Mouse (Mus musculus) forebrain, embryonic 10.5 days (tissue): ENCODE measurements around the gene Mrgprf. TPM values are rescaled to one million over a fixed set of nuclear protein-coding genes. Genes with fewer than 3 reads are reported as not detected.
A peak's percentile ranks its signal among the peaks of the same experiment; 100 is the strongest.

Experiments used
- DNase-seq: peaks from one replicate; pipeline ENCODE4 v3.0.0-alpha.2; 2017; ENCODE audit warnings: low spot score; ENCODE audit errors: extremely low spot score
- H3K27ac ChIP-seq: fragments of 300-500 bp; sonication (generic); 2 replicates; pipeline ENCODE4 v1.5.1; 2016; ENCODE audit warnings: mild to moderate bottlenecking
- H3K27me3 ChIP-seq: fragments of 300-500 bp; sonication (generic); 2 replicates; pipeline ENCODE4 v1.6.1; 2016; ENCODE audit warnings: mild to moderate bottlenecking; ENCODE audit not compliant: poor library complexity, severe bottlenecking
- H3K36me3 ChIP-seq: fragments of 300-500 bp; sonication (generic); replicated peaks from 2 replicates; pipeline ENCODE4 v1.6.1; 2016; ENCODE audit warnings: mild to moderate bottlenecking, moderate library complexity
- H3K4me1 ChIP-seq: fragments of 300-500 bp; sonication (generic); 2 replicates; pipeline ENCODE4 v1.6.1; 2016
- H3K4me3 ChIP-seq: fragments of 300-500 bp; sonication (generic); 2 replicates; pipeline ENCODE4 v1.5.1; 2016; ENCODE audit warnings: mild to moderate bottlenecking, moderate library complexity
- H3K9me3 ChIP-seq: fragments of 300-500 bp; sonication (generic); 2 replicates; pipeline ENCODE4 v1.6.1; 2016; ENCODE audit warnings: mild to moderate bottlenecking, moderate library complexity
- WGBS: fragments of 180-500 bp; shearing (Covaris S2); methylation state at CpG from one replicate; pipeline ENCODE4 v1.1.7; 2016; 5-methylcytosine and 5-hydroxymethylcytosine counted together
- polyA plus RNA-seq: library from polyadenylated mRNA; unstranded; fragments of >200 nt; fragmentation: Nextera tagmentation; extraction: Ambion mirVana; gene quantifications from 2 replicates; pipeline ENCODE4 v1.2.1, GENCODE M21; 2016

Gene Mrgprf
- polyA plus RNA-seq, 1 experiment from 2014 or later = 0.09 TPM

- WGBS = 84% methylated on average over 2 of the region's 2 CpGs
- H3K27me3 ChIP-seq = no peaks in the 10 kb centered on the region
- H3K36me3 ChIP-seq = no peaks in the 10 kb centered on the region
- H3K9me3 ChIP-seq = no peaks in the 10 kb centered on the region
- H3K4me3 ChIP-seq = no peak overlapping the region
- no peak for DNase-seq
- H3K27ac ChIP-seq = no peak overlapping the region
- H3K4me1 ChIP-seq = peaks cover 22% of the 10 kb centered on the region
These were observed 30.0 kb downstream of the Mrgprf start for GRCm38 (mm10) chr7:145330641-145331040.

- Histone ChIP-seq H3K4me1 (peaks cover 19% of the 10 kb centered on the region), H3K4me3 (no peak overlapping the region), H3K27ac (no peak overlapping the region), H3K27me3 (no peaks in the 10 kb centered on the region), H3K9me3 (no peaks in the 10 kb centered on the region), H3K36me3 (no peaks in the 10 kb centered on the region)
- WGBS = 67% methylated on average over 1 of the region's 1 CpGs
- no peak for DNase-seq
These were observed 31.9 kb downstream of the Mrgprf start for GRCm38 (mm10) chr7:145332376-145333041.

GRCm38 (mm10) chr7:145333936-145334335 lies 33.3 kb downstream of the Mrgprf start:
- H3K27ac ChIP-seq = no peak overlapping the region
- no peaks in the 10 kb centered on the region for H3K9me3 ChIP-seq
- DNase-seq = no peak
- no peaks in the 10 kb centered on the region for H3K27me3 ChIP-seq
- no peaks in the 10 kb centered on the region for H3K36me3 ChIP-seq
- H3K4me3 ChIP-seq = no peak overlapping the region
- 0 out of 2 replicates have a peak, but pooled peaks cover 12% of the 10 kb centered on the region for H3K4me1 ChIP-seq
- 89% methylated on average over 6 of the region's 6 CpGs for WGBS

- Histone ChIP-seq H3K4me1 (0 out of 2 replicates have a peak, but pooled peaks cover 8% of the 10 kb centered on the region), H3K27me3 (no peaks in the 10 kb centered on the region), H3K9me3 (no peaks in the 10 kb centered on the region), H3K4me3 (no peak overlapping the region), H3K36me3 (no peaks in the 10 kb centered on the region), H3K27ac (no peak overlapping the region)
- WGBS = 81% methylated on average over 4 of the region's 4 CpGs
- no peak for DNase-seq
These were observed 33.9 kb downstream of the Mrgprf start for GRCm38 (mm10) chr7:145334428-145335027.

- H3K27me3 ChIP-seq = no peaks in the 10 kb centered on the region
- H3K4me1 ChIP-seq = 0 out of 2 replicates have a peak, but pooled peaks cover 3% of the 10 kb centered on the region
- DNase-seq = no peak
- no peak overlapping the region for H3K4me3 ChIP-seq
- H3K36me3 ChIP-seq = no peaks in the 10 kb centered on the region
- H3K9me3 ChIP-seq = no peaks in the 10 kb centered on the region
- H3K27ac ChIP-seq = 0 out of 2 replicates have a peak overlapping the region, but pooled peaks have one; percentile 6
These were observed 34.6 kb downstream of the Mrgprf start for GRCm38 (mm10) chr7:145335199-145335598.

GRCm38 (mm10) chr7:145335616-145336332 lies 35.1 kb downstream of the Mrgprf start:
- no peak overlapping the region for H3K4me3 ChIP-seq
- H3K27me3 ChIP-seq = no peaks in the 10 kb centered on the region
- DNase-seq = no peak
- WGBS = 83% methylated on average over 3 of the region's 3 CpGs
- no peaks in the 10 kb centered on the region for H3K9me3 ChIP-seq
- H3K36me3 ChIP-seq = no peaks in the 10 kb centered on the region
- no peak overlapping the region for H3K27ac ChIP-seq
- H3K4me1 ChIP-seq = no peaks in the 10 kb centered on the region

GRCm38 (mm10) chr7:145337889-145338288 lies 37.3 kb downstream of the Mrgprf start:
- WGBS = 79% methylated on average over 2 of the region's 2 CpGs
- Histone ChIP-seq H3K27ac (no peak overlapping the region), H3K9me3 (no peaks in the 10 kb centered on the region), H3K4me3 (no peak overlapping the region), H3K27me3 (no peaks in the 10 kb centered on the region), H3K4me1 (no peaks in the 10 kb centered on the region), H3K36me3 (no peaks in the 10 kb centered on the region)
- no peak for DNase-seq

- Histone ChIP-seq H3K4me1 (no peaks in the 10 kb centered on the region), H3K27me3 (no peaks in the 10 kb centered on the region), H3K36me3 (no peaks in the 10 kb centered on the region), H3K27ac (no peak overlapping the region), H3K4me3 (no peak overlapping the region), H3K9me3 (no peaks in the 10 kb centered on the region)
- WGBS = 91% methylated on average over 5 of the region's 5 CpGs
- DNase-seq = no peak
These were observed 39.7 kb downstream of the Mrgprf start for GRCm38 (mm10) chr7:145340248-145340904.

Other genes starting within 250 kb of the Mrgprf start
- gene 1810010D01Rik, start 92.7 kb upstream of the Mrgprf start, polyA plus RNA-seq = 0.16 and 0.31 TPM in 2 replicates
- gene Tpcn2, start 16.8 kb upstream of the Mrgprf start, polyA plus RNA-seq = 5.1 and 5.9 TPM in 2 replicates
- not detected in 2 replicates for gene Mrgprd, start 14.0 kb downstream of the Mrgprf start, polyA plus RNA-seq